Mouse (Mus musculus) left cerebral cortex, postnatal 10 days (tissue): ENCODE measurements at regions not wholly inside any gene's neighbourhood (a gene's known extent, or its start where the extent isn't known, plus 50 kb on each side); places are given as distances from the start of the nearest gene placed in this dataset.

Experiments
- DNase-seq, 2 experiments: peaks; one replicate each; pipeline ENCODE4 v3.0.0; 2021 to 2022; ENCODE audit warnings: low spot score in 2 of 2, mixed read lengths in 1 of 2; ENCODE audit errors: extremely low spot score in 1 of 2
- intact Hi-C: fragments of 180-260 bp; cut with DNase I; formaldehyde crosslinking; loops from one replicate; pipeline ENCODE4 v1.15.1; 2025

DNA sequence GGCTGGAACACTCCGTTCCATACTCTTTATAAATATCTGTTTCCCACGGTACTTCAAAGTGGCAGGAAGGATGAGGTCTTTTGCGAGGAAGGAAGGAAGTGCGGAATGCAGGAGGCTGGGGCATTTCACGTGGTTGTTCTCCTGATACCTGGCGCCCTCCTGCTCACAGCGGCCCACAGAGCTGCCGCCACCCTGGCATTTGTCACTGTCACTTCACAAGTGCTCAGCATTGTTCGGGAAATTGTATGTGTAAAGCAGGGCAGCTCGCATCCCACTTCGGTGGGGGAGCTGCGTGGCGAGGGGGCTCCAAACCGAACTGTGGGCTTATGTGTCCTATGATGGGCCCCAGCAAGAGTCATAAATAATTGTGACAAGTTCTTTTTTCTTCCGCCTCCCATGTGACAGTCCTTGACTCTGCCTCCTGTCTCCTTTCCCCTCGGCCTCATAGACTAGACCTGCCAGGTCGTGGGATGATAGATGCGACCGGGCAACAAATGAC is 248.9 kb upstream of the Zfp64 start:
- DNase-seq: no peak
- intact Hi-C loops: no loop called here

DNA sequence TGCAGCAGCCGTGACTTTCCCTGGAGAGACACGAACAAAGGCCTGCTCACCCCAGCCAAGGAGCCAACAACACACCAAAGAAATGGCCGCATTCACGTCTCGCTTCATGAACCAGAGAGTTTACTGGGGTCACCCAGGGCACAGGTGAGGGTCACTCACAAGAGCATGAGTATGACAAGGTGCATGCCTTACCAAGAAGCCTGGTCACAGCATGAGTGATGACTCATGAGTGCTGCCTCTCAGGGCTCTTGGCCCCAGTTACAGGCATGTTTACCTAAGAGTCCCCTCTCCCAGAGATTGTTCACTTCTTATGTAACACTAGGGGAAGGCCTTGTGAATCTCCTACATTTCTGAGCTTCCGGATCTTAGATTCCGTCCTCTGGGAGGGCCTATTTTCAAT is 236.6 kb upstream of the Zfp64 start:
- no peak for DNase-seq
- intact Hi-C loops: no loop called here

DNA sequence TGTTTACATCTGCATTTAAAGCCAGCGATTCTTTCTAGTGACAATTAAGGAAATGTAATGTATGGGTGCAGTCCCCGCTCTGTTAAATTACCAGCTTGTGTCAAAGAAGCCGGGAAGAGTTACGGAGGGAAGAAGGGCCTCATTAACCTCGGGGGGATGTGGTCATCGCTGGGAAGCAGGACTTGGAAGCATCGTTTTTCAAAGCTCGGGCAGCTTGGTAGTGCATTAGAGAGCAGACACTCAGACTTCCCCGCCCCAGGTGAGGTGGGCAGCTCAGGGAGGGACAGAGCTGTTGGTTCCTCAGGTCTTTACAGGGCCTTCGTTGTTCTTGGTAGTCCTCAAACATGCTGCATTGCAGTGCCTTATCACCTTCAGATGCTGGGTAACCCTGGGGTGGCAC is 236.1 kb upstream of the Zfp64 start:
- DNase-seq: no peak
- intact Hi-C loops: no loop called here

DNA sequence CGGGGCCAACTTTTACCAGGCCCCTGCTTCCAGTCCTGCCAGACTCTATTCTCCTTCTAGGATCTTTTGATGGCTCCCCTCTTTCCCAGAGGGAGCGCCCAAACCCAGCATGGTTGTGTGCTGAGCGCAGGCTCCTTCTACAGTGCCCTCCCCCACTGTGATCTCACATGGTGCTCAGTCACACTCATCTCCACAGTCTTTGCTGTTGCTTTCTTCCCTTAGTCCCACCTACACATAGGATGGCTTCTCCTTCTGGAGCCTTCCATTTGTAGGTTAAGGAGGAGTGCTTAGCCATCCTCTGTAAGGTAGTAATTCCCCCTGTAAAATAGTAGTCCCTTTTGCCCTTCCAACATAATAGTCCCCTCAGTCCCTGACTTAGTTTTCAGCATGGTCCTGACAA is 222.2 kb upstream of the Zfp64 start:
- intact Hi-C loops: no loop called here
- no peak for DNase-seq

DNA sequence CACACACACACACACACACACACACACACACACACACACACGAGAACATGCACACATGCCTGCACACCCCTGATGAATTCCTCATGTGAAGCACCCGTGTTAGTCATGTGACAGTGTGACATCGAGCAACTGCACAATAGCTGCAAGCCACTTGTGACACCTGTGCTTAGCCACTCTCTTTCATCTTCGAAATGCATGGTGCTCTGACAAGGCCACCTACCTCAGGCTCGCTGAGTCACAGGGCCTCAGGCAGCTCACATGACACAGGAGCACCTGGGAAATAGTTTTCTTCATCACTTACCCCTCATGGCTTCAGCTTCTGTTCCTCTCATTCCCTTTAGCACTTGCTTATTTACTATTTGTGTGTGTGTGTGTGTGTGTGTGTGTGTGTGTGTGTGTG is 213.4 kb upstream of the Zfp64 start:
- intact Hi-C loops: no loop called here
- DNase-seq: no peak

DNA sequence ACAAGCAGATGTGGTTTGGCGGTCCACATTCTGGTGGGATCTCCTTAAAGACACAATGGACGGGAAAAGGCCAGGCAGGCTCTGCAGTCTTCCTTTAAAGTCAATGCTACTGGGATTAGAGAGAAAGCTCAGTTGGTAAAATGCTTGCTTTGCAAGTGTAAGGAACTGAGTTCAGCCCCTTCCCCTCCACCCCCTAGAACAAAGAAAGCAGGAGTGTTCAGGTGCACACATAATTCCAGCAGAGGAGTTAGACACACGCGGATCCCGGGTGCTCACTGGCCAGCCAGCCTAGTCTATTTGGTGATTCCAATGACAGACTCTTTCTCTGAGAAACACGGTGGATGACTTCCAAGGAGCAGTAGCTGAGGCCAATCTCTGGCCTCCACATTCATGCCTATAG is 213.0 kb upstream of the Zfp64 start:
- DNase-seq: no peak
- intact Hi-C loops: no loop called here

DNA sequence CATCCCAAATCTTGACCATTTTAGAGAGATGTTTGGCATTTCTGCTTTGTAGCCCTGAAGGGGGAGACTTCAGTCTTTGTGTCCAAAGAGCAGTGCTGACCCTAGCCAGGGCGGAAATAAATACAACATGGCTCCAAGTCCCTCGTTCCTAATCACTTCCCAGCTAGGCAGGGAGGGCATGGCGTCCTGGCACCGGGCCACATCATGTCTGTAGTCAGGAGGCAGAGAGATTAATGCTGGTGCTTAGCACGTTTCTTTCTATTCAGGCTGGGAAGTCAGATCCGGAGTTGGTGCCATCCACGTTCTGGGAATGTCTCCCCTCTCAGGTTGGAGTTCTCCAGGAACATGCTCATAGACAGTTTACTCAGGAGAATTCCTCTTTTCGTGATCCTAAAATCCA is 206.3 kb upstream of the Zfp64 start:
- DNase-seq: no peak
- intact Hi-C loops: no loop called here

DNA sequence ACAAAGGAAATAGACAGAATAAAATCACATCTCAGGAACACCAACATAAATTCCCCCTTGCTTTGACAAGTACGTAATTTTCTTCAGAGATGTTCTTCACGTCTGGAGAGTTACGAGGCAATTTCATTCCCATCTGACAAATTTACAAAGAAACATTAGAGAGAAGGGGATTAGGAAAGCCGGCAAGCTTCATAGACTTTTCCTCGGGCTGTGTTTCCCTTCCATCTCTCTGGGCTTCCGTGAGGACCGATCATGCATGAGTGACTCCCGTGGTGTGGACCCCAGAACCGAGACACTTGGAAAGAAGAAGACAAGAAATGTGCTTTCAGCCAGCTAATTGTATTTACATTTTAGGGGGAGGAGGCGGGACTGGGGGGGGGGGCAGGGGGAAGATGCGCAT is 203.4 kb upstream of the Zfp64 start:
- no peak for DNase-seq
- intact Hi-C loops: no loop called here

DNA sequence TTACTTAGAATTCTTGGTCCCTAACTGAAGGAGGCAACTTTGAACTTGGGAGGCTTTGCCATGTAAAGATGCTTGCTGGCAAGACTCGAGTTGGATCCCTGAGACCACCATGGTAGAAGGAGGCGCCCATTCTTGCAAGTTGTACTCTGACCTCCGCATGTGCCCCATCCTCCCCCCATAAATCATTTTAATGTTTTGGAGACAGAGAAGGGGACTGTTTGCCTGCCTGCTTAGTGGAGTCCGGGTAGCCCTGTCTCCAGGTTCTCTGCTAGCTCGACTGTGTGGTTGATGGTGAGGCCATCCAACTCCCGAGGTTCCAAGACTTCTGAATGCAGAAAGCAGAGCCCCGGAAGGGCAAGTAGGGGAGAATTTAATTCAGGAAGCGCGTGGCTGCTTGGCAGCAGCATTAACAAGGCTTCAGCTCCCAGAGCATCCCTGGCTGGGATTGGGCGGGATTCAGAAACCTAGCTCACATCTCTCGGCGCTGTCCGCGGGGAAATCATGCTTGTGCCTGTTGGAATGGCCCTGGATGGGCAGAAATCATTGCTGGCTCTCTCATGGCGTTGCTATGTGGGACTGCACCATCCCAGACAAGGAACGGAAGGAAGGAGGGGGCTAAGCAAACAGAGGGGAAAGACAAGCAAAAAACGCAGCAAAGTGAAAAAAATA is 202.8 kb upstream of the Zfp64 start:
- intact Hi-C loops: no loop called here
- DNase-seq: no peak

DNA sequence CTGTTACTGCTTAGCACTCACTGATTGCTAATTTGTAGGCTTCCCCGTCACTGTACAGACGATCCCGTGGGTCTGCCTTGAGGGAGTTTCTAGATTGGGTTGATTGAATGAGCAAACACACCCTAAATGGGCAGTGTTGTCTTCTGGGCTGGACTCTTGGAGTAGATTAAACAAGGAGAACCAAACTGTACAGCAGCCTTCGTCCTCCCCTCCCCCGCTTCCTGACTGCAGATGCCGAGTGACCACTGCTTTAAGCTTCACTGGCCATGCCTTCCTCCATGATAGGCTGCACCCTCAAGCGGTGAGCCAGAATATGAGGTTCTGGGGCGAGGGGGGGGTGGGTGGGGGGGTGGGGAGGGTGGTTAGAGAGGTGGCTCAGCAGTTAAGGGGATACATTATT is 201.5 kb upstream of the Zfp64 start:
- no peak for DNase-seq
- intact Hi-C loops: no loop called here

DNA sequence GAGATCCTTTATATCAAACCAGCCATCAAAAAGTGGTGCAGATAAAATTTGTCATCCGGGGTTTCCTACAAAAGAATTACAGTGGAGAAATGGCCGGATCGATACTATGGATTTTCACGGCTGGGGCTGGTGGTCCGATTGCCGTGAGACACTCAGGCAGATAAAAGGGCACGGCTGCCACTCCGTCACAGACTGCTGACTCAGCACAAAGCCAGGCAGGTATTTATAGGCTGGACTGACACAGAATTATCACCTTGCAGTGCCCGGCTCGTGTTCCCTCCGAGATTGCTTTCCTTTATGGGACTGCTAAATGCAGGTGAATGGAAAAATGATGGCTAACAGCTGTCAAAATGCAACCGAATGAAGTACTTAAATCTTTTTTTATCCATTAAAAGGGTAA is 199.5 kb upstream of the Zfp64 start:
- intact Hi-C loops: no loop called here

DNA sequence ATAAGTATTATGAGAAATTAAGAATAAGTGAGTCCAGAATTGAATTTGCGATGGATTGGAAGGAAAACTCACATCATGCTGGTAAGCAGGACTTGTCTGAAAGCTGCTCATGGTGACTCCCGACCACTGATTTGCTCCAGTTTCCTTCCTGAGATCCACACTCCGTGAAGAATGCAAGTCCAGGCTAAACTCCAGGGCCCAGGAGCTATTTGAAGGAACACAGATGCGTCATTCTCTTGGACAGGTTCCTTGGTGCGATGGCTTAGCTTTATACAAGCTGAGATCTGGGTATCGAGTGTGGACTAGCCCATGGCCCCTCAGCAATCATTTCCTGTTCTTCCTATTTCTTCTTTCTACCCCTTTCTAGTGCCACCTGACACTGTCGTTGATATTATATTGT is 192.3 kb upstream of the Zfp64 start:
- DNase-seq: no peak
- intact Hi-C loops: no loop called here

More for the DNA sequence above, 199.5 kb upstream of the Zfp64 start:
- DNase-seq: no peak

DNA sequence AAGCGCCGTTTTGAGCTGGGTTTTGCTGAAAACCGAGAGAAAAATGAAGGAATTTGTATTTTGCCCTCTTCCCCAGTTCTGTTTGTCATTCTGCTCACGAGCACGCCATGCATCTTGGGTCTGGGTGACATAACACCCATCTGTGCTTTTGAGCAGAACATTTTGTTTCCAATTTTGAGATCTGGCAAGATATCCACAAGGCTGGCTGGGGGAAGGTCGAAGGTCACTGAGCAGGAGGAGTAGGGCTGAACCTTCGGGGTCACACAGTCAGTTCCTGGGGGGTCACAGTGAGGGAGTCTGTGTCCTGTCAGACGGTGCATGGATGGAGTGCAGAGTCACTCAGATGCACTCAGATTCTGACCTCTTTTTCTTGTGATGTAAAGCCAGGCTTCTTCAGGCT is 186.8 kb upstream of the Zfp64 start:
- DNase-seq: no peak
- intact Hi-C loops: no loop called here

DNA sequence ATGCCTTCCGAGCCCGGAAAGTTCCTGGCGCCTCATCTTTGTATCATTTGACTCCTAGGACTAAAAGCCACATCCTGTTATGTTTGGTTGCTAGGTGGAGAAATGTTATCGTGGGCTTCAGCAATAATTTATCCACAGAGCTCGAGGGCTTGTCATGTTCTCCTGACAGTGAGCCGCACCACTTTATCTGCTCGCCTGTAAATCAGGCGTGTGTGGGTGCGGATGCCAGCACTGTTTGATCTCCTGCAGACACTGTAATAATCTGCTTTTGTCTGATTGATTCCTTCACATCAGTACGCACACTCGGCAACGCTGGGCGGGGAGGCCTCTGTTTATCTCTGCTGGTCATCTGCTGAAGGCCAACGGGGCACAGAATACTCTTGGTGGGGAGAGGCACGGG is 178.5 kb upstream of the Zfp64 start:
- intact Hi-C loops: no loop called here
- no peak for DNase-seq

DNA sequence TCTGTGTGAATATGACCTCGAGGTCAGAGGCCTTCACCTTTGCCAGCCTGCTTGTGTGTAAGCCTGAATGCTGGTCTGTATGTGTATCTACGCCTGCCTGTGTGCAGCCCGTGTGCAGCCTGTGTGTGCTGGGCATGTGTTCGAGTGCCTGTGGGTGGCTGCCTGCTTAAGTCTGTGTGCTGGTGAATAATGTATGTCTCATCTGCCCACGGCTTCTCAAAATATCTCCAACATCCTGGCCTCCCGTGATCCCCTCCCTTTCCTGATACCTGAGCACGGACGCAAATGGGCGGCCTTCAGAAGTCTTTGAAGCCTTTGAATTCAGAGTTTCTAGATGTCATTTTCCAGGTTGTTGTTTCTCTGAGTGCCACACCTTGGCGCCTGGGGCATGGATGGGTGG is 170.1 kb upstream of the Zfp64 start:
- intact Hi-C loops: no loop called here

DNA sequence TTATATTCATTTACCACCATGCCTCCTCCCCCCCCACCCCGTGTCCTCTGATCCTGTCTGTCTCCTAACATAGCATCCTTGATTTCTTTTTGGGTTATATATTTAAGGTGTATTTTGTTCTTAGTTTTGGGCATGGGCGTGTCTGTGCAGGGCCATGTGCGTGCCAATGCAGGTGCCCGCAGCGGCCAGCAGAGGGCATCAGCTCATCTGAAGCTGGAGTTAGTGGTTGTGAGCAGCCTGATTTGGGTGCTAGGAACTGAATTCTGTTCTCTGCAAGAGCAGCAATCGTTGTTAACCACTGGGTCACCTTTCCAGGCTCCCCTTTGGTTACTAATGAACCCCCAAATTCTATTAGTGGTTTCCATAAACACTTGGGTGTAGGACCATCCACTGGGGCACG is 167.5 kb upstream of the Zfp64 start:
- intact Hi-C loops: no loop called here
- DNase-seq: no peak

More for the DNA sequence above, 170.1 kb upstream of the Zfp64 start:
- no peak for DNase-seq

DNA sequence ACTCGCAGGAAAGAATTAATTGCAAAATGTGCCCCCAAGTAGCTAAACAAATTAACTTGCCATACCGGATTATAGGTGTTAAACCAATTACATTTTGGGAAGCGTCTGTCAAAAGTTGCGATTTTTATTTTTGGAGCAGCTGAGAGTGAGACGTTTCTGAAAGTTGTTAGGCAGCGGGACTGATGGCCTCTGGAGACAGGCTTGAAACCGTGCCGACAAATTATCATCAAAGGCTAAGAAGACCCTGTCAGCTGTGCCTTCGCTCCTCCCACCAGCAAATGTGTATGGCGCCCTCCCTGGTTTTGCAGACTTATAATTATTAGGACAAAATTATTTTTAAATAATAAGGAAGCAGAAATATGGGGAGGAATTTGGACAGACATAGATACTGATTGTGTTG is 161.5 kb upstream of the Zfp64 start:
- intact Hi-C loops: no loop called here
- DNase-seq: no peak

DNA sequence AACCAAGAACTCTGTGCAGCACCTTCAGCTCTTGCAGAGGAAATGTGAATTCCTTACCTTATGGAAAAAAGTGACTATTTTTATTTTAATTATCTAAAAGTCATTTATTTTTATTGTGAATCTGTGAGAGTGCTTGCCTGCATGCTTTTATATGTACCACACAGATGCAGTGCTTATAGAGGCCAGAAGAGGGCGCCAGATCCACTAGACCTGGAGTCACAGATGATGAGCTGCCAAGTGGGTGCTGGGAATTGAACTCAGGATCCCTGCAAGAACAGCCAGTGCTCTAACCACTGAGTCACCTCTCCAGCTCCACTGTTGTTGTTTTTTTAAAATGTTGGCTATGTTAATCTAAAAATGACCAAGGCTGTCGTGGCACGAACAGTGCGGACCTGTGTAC is 153.7 kb upstream of the Zfp64 start:
- intact Hi-C loops: loop anchor here (5.0 kb wide), 1 partner anchor 47 kb away; no protein-coding TSS in a partner anchor
- no peak for DNase-seq

DNA sequence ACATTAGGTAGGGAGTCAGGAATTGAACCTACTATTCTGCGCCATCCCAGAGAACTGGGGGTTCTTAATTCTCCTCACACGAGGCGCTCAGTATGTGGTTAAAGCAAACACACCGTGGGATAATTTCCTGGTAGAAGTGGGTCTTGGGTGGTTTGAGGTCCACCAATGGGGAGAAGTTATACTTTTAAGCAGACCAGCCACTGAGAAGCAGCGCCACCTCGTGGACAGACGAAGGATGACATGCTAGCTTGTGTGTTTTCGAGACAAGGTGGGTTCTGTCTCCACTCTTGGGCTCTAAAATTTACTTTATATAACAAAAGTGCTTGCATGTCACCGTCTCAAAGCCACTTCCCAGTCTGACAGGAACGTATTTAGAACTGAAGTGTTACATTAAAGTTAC is 152.7 kb upstream of the Zfp64 start:
- DNase-seq: peak in 1 of 2 experiments; percentile 29
- intact Hi-C loops: loop anchor here (5.0 kb wide), 1 partner anchor 46 kb away; no protein-coding TSS in a partner anchor

DNA sequence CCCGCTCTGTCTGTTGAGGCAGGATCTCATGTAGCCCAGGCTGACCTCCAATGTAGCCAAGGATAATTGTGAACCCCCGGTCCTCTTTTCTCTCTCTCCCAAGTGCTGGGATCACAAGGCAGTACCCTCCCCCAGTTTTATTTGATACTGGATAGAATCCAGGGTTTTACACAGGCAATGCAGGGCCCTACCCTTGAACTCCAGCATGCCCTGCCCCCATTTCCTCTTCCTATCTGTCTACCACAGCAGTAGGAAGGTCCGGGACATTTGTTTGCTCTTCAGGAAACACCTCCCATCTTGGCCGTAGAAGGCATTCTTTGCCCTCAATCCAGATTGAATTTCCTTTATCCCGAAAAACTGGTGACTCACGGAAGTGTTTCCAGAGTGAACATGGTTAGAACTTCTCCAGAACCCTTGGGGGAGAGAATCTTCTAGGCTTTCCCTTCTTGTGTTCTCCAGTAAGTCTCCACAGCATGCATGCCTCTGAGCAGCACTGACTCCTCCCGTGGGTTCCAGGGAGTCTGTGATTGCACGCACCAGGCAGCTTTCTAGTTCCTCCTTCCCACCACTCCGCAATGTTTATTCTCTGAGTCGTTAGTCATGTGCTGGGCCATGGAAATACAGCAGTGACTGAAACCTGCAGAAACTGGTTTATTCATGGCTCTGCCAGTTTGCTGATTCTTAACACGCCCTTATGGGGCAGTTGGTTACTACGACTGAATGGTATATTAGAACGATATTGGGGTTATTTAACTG is 146.3 kb upstream of the Zfp64 start:
- intact Hi-C loops: no loop called here
- no peak for DNase-seq

DNA sequence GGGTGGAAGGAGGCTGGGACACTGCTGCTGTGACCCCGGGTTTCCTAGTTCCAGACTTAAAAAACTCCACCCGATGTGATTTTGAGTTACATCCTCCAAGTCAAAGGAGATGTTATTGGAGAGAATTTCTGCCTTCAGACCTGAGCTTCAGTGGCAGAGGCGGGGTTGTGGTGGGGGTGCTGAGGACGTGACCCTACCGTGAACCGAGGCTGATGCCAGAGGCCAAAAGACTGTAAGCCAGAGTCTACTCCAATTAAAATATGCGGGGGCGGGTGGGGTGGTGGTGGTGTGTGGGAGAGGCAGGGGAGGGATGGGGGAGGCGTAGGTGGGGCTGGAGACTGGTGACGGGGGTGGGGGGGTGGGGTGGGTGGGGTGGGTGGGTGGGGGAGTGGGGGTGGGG is 145.1 kb upstream of the Zfp64 start:
- intact Hi-C loops: no loop called here
- no peak for DNase-seq
